Mouse (Mus musculus): Measurements from ENCODE around the gene Add1. TPM values are rescaled to one million over a fixed set of nuclear protein-coding genes. Genes with fewer than 3 reads are reported as not detected.
A peak's percentile ranks its signal among the peaks of the same experiment; 100 is the strongest.

The Add1 gene
- total and polyA plus RNA-seq, 2 experiments from 2014 or later: 104 to 246 TPM

DNA sequence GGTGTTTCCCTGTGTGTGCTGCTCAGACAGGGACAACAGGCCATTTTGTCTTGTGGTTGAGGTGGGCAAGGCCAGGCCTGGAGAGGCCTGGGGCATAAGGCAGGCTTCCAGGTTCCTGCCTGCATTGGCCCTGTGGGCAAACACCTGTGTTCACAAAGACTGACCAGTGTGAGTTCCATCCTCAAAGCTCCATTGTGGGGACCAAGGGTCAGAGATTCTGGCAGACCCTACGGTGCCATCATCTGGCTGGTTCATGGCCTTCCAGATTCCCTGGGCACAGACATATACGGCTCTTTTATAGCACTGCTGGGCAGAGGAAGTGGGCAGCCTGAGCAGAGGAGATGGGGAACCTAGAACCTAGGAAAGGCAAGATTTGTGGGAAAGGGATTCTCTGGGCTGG lies 46.1 kb upstream of the Add1 start:
- WGBS: 85% methylated on average over 2 of the region's 2 CpGs
- Histone ChIP-seq H3K36me3 (replicated peaks; ENCODE audit: control insufficient read depth, insufficient read depth, low read length) (no peaks in the 10 kb centered on the region), H3K9me3 (replicated peaks; ENCODE audit: control insufficient read depth, low read length) (no peaks in the 10 kb centered on the region), H3K9ac (replicated peaks; ENCODE audit: low read depth, low read length) (no peak overlapping the region), H3K27me3 (ENCODE audit: control insufficient read depth, insufficient read depth, low read length) (peaks cover 3% of the 10 kb centered on the region; the same call in 1 of the 2 replicates), H3K4me2 (ENCODE audit: low read depth, low read length) (no peak overlapping the region), H3K27ac (ENCODE audit: low read depth) (no peak overlapping the region), H3K4me1 (ENCODE audit: control insufficient read depth, insufficient read depth) (no peaks in the 10 kb centered on the region), H3K4me3 (ENCODE audit: low read depth, low read length) (no peak overlapping the region)
- no peak for ATAC-seq (ENCODE audit: insufficient read depth, low read depth)
- TF ChIP-seq CTCF (IDR thresholded peaks at IDR 0.05; ENCODE audit: low read depth): no peak
- TF ChIP-seq EP300 (IDR thresholded peaks at IDR 0.05; ENCODE audit: low read depth): no peak
- no peak for DNase-seq (ENCODE audit: low spot score)

DNA sequence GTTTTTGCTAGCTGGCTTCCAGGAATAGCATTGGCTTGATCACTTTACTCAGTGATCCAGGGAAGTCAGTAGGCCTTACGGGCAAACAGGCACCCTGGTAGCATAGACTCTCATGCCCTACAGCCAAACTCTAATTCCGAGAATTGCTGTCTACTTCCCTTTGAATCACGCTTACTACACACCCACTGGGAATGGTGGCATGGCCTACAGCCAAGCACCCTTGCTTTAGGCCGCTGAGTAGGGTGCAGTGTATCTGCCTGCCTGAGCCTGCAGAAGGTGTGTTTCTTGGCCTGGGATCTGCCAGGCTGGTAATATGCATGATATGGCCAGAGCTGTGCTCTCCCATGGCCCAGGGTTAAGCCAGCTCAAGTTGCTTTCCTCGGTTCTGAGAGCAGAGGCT lies 44.7 kb upstream of the Add1 start:
- H3K4me1 ChIP-seq (ENCODE audit: control insufficient read depth, insufficient read depth): no peaks in the 10 kb centered on the region
- no peak for TF ChIP-seq EP300 (IDR thresholded peaks at IDR 0.05; ENCODE audit: low read depth)
- TF ChIP-seq CTCF (IDR thresholded peaks at IDR 0.05; ENCODE audit: low read depth): no peak
- ATAC-seq (ENCODE audit: insufficient read depth, low read depth): no peak
- H3K9me3 ChIP-seq (replicated peaks; ENCODE audit: control insufficient read depth, low read length): no peaks in the 10 kb centered on the region
- H3K27ac ChIP-seq (ENCODE audit: low read depth): no peak overlapping the region
- no peaks in the 10 kb centered on the region for H3K36me3 ChIP-seq (replicated peaks; ENCODE audit: control insufficient read depth, insufficient read depth, low read length)
- H3K4me2 ChIP-seq (ENCODE audit: low read depth, low read length): no peak overlapping the region
- no peak overlapping the region for H3K4me3 ChIP-seq (ENCODE audit: low read depth, low read length)
- no peak for DNase-seq (ENCODE audit: low spot score)
- H3K27me3 ChIP-seq (ENCODE audit: control insufficient read depth, insufficient read depth, low read length): peaks cover 3% of the 10 kb centered on the region; the same call in 1 of the 2 replicates
- H3K9ac ChIP-seq (replicated peaks; ENCODE audit: low read depth, low read length): no peak overlapping the region
- 69% methylated on average over 5 of the region's 5 CpGs for WGBS

DNA sequence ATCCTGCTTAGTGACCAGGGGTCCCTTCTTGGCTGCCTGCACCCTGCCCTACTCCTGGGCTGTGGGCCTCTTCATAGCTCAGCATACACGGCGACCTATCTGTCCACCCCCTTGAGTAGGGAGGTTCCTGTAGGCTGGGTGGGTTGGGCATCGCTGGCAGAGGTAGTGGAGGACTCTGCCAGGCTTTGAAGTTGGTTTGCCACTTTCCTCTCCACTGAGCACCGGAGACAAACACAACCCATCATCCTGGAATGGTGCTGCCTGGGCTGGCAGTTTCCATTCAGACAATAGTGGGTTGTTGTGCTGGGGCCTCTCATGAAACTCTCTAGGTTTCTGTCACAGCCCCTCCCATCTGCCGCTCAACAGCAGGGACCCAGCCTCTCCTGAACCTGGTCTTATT lies 43.3 kb upstream of the Add1 start:
- no peaks in the 10 kb centered on the region for H3K9me3 ChIP-seq (replicated peaks; ENCODE audit: control insufficient read depth, low read length)
- H3K9ac ChIP-seq (replicated peaks; ENCODE audit: low read depth, low read length): no peak overlapping the region
- no peaks in the 10 kb centered on the region for H3K4me1 ChIP-seq (ENCODE audit: control insufficient read depth, insufficient read depth)
- H3K4me3 ChIP-seq (ENCODE audit: low read depth, low read length): no peak overlapping the region
- H3K27me3 ChIP-seq (ENCODE audit: control insufficient read depth, insufficient read depth, low read length): peaks cover 3% of the 10 kb centered on the region; the same call in 1 of the 2 replicates
- DNase-seq (ENCODE audit: low spot score) (no peak), ATAC-seq (ENCODE audit: insufficient read depth, low read depth) (no peak)
- TF ChIP-seq EP300 (IDR thresholded peaks at IDR 0.05; ENCODE audit: low read depth): no peak
- no peak for TF ChIP-seq CTCF (IDR thresholded peaks at IDR 0.05; ENCODE audit: low read depth)
- H3K27ac ChIP-seq (ENCODE audit: low read depth): no peak overlapping the region
- no peaks in the 10 kb centered on the region for H3K36me3 ChIP-seq (replicated peaks; ENCODE audit: control insufficient read depth, insufficient read depth, low read length)
- WGBS: 78% methylated on average over 5 of the region's 5 CpGs
- no peak overlapping the region for H3K4me2 ChIP-seq (ENCODE audit: low read depth, low read length)

DNA sequence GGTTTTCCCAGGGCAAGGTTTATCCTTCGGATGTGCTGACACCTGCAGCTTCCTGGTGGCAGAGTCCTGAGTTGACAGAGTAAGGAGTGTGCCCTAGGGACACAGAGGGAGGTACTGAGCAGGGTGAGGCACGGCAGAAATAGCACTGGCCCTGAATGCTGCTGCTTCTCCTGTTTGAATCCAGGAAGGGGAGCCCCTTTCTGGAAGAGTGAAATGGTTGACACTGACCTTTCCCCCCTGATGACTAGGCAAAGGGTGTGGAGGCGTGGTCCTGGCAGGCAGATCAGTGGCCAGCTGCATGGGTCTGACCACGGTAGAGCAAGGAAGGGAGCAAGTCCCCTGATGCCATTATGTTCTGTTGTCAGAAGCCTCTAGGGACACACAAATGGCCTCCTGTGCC lies 42.8 kb upstream of the Add1 start:
- H3K4me3 ChIP-seq (ENCODE audit: low read depth, low read length): no peak overlapping the region
- H3K27me3 ChIP-seq (ENCODE audit: control insufficient read depth, insufficient read depth, low read length): peaks cover 3% of the 10 kb centered on the region; the same call in 1 of the 2 replicates
- WGBS: 42% methylated on average over 4 of the region's 4 CpGs
- TF ChIP-seq EP300 (IDR thresholded peaks at IDR 0.05; ENCODE audit: low read depth): no peak
- no peak for TF ChIP-seq CTCF (IDR thresholded peaks at IDR 0.05; ENCODE audit: low read depth)
- no peak overlapping the region for H3K9ac ChIP-seq (replicated peaks; ENCODE audit: low read depth, low read length)
- no peaks in the 10 kb centered on the region for H3K9me3 ChIP-seq (replicated peaks; ENCODE audit: control insufficient read depth, low read length)
- H3K4me2 ChIP-seq (ENCODE audit: low read depth, low read length): no peak overlapping the region
- H3K4me1 ChIP-seq (ENCODE audit: control insufficient read depth, insufficient read depth): no peaks in the 10 kb centered on the region
- no peak for DNase-seq (ENCODE audit: low spot score)
- no peak for ATAC-seq (ENCODE audit: insufficient read depth, low read depth)
- no peaks in the 10 kb centered on the region for H3K36me3 ChIP-seq (replicated peaks; ENCODE audit: control insufficient read depth, insufficient read depth, low read length)
- H3K27ac ChIP-seq (ENCODE audit: low read depth): no peak overlapping the region

DNA sequence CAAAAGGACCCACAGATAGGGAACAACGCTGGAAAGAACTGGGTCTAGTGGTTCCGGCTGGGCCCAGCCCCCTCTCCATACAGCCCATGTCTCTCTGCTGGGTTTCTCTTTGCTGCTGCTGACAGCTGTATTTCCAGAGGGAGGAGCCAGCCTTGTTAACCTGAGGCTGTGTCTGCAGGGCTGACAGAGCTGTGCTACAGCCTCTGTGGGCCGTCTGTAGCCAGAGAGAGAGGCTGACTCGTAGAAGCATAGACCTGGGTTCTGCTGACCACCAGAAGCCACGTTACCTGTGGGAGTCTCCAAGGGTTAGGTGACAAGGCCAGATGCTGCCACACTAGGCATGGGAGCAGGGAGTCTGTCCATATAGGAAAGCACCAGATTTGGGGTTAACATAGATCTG lies 40.4 kb upstream of the Add1 start:
- 67% methylated on average over 5 of the region's 5 CpGs for WGBS
- Histone ChIP-seq H3K9me3 (replicated peaks; ENCODE audit: control insufficient read depth, low read length) (no peaks in the 10 kb centered on the region), H3K4me2 (ENCODE audit: low read depth, low read length) (no peak overlapping the region), H3K36me3 (replicated peaks; ENCODE audit: control insufficient read depth, insufficient read depth, low read length) (no peaks in the 10 kb centered on the region), H3K27ac (ENCODE audit: low read depth) (no peak overlapping the region), H3K9ac (replicated peaks; ENCODE audit: low read depth, low read length) (no peak overlapping the region), H3K4me3 (ENCODE audit: low read depth, low read length) (no peak overlapping the region), H3K4me1 (ENCODE audit: control insufficient read depth, insufficient read depth) (no peaks in the 10 kb centered on the region), H3K27me3 (ENCODE audit: control insufficient read depth, insufficient read depth, low read length) (no peaks in the 10 kb centered on the region)
- no peak for TF ChIP-seq CTCF (IDR thresholded peaks at IDR 0.05; ENCODE audit: low read depth)
- no peak for TF ChIP-seq EP300 (IDR thresholded peaks at IDR 0.05; ENCODE audit: low read depth)
- DNase-seq (ENCODE audit: low spot score): no peak
- ATAC-seq (ENCODE audit: insufficient read depth, low read depth): no peak

DNA sequence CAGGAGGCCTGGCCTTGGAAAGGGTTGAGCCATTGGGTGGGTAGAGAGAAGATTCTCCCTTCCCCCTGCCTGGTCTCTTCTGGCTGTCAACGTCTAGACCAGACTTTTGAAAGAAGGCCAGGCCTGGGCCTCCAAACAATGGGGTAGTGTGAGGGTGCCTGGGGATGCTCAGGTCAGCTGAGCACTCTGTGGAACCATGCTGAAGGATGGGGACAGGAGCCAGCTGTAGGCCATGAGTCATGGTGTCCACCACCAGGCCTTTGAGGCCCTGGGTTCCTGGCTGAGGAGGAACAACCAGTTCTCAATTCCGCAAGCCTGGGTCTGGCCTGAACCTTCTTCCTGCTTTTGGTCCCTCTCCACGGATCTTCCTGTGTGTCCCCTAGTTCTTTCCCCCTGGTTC lies 39.6 kb upstream of the Add1 start:
- WGBS: 49% methylated on average over 3 of the region's 3 CpGs
- no peak overlapping the region for H3K4me2 ChIP-seq (ENCODE audit: low read depth, low read length)
- no peaks in the 10 kb centered on the region for H3K27me3 ChIP-seq (ENCODE audit: control insufficient read depth, insufficient read depth, low read length)
- peak; percentile 76 for ATAC-seq (ENCODE audit: insufficient read depth, low read depth)
- TF ChIP-seq CTCF (IDR thresholded peaks at IDR 0.05; ENCODE audit: low read depth) (no peak), EP300 (IDR thresholded peaks at IDR 0.05; ENCODE audit: low read depth) (no peak)
- H3K27ac ChIP-seq (ENCODE audit: low read depth): peak overlapping the region; percentile 46; the same call in 1 of the 2 replicates
- H3K9me3 ChIP-seq (replicated peaks; ENCODE audit: control insufficient read depth, low read length): no peaks in the 10 kb centered on the region
- no peak overlapping the region for H3K9ac ChIP-seq (replicated peaks; ENCODE audit: low read depth, low read length)
- H3K36me3 ChIP-seq (replicated peaks; ENCODE audit: control insufficient read depth, insufficient read depth, low read length): no peaks in the 10 kb centered on the region
- peak; percentile 35 for DNase-seq (ENCODE audit: low spot score)
- H3K4me3 ChIP-seq (ENCODE audit: low read depth, low read length): no peak overlapping the region
- H3K4me1 ChIP-seq (ENCODE audit: control insufficient read depth, insufficient read depth): no peaks in the 10 kb centered on the region

Measured in heart, postnatal 0 days (tissue).